Mouse (Mus musculus): ENCODE results near the gene Sec31a.

- no peak for TF ChIP-seq CTCF (IDR thresholded peaks at IDR 0.05; ENCODE audit: low read depth)
- TF ChIP-seq EP300 (IDR thresholded peaks at IDR 0.05; ENCODE audit: low read depth) = no peak
Measured at GRCm38 (mm10) chr5:100358334-100358733, 57.7 kb downstream of the Sec31a start.

All from liver, embryonic 14.5 days (tissue).